In the genomic region with DNA sequence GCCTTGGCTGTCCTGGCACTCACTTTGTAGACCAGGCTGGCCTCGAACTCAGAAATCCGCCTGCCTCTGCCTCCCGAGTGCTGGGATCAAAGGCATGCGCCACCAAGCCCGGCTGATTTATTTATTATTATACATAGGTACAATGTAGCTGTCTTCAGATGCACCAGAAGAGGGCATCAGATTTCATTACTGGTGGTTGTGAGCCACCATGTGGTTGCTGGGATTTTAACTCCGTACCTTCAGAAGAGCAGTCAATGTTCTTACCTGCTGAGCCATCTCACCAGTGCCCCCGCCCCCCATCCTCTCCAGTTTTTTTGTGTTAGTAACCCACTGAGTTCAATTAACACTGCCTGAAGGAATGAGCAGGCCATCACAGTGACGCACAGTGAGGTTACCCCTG, we compare ENCODE assay signal across 7 mouse cellular contexts. TPM values are rescaled to one million over a fixed set of nuclear protein-coding genes. Genes with fewer than 3 reads are reported as not detected.
DNase-seq lines count a peak whose midpoint lies in the region; ATAC-seq and TF ChIP-seq lines count a peak whose summit lies in the region.
"Not testable (repeated sequence)": the region's sequence is repeated elsewhere in the genome, so short reads cannot be mapped to it uniquely, and the experiment has no call there.

No protein-coding gene starts in this region.

- H3K4me1 ChIP-seq in MEL (ENCODE audit: control insufficient read depth in 1 of 2, insufficient read depth in 2 of 2, low read length in 2 of 2); intestine, postnatal 0 days (replicated peaks; ENCODE audit: control insufficient read depth, insufficient read depth, low read length): not testable (repeated sequence)

- not testable (repeated sequence) for H3K36me3 ChIP-seq in MEL (ENCODE audit: control insufficient read depth in 1 of 2, insufficient read depth in 2 of 2, low read length in 2 of 2); intestine, postnatal 0 days (ENCODE audit: control insufficient read depth, insufficient read depth)

- ATAC-seq in intestine, postnatal 0 days, result not testable (repeated sequence)

- not testable (repeated sequence) for H3K27me3 ChIP-seq in MEL (ENCODE audit: control insufficient read depth in 1 of 2, insufficient read depth in 2 of 2, low read length in 2 of 2); intestine, postnatal 0 days (replicated peaks; ENCODE audit: control insufficient read depth, insufficient read depth, low read length)

- not testable (repeated sequence) for H3K9me3 ChIP-seq in MEL (replicated peaks; ENCODE audit: insufficient read depth, low read length); intestine, postnatal 0 days (ENCODE audit: control insufficient read depth)

- TF ChIP-seq RAD21 in MEL (IDR thresholded peaks at IDR 0.05; ENCODE audit: low read depth, low read length), result peak; percentile 10

- H3K79me2 ChIP-seq in MEL (ENCODE audit: control insufficient read depth, insufficient read depth, low read length, poor library complexity), result not testable (repeated sequence)

- H3K27ac ChIP-seq in MEL (ENCODE audit: control insufficient read depth, low read depth, low read length); gastrocnemius, adult 2 months; intestine, postnatal 0 days (ENCODE audit: low read depth, low read length); left cerebral cortex, adult 2 months: not testable (repeated sequence)

- H3K4me3 ChIP-seq in MEL (ENCODE audit: control insufficient read depth in 1 of 2, insufficient read depth in 1 of 2, low read depth in 2 of 2, low read length in 2 of 2); gastrocnemius, adult 2 months; intestine, postnatal 0 days (ENCODE audit: low read depth, low read length); left cerebral cortex, adult 2 months: not testable (repeated sequence)

- not testable (repeated sequence) for H3K9ac ChIP-seq in MEL (ENCODE audit: control insufficient read depth, low read depth, low read length, poor library complexity, severe bottlenecking); intestine, postnatal 0 days (ENCODE audit: low read depth, low read length)

- not testable (repeated sequence) for TF ChIP-seq POLR2A in MEL (IDR thresholded peaks at IDR 0.05; ENCODE audit: control insufficient read depth in 1 of 2, insufficient read depth in 1 of 2, low read depth in 1 of 2, low read length in 2 of 2, poor library complexity in 1 of 2)

- DNase-seq in CD4-positive helper T cell, adult 2 months (ENCODE audit: low read depth, low spot score), result peak; percentile 28
- DNase-seq in MEL (ENCODE audit: low read depth, low spot score), result peak; percentile 31
- DNase-seq in cerebellum, adult 11-12 months, result peak; percentile 36
- not testable (repeated sequence) for DNase-seq in gastrocnemius, adult 2 months; left cerebral cortex, adult 2 months (ENCODE audit: extremely low spot score in 1 of 2, low spot score in 2 of 2)
- peak; percentile 22 for DNase-seq in lung, postnatal 36 days

- not testable (repeated sequence) for H3K4me2 ChIP-seq in intestine, postnatal 0 days (replicated peaks; ENCODE audit: low read depth)

- WGBS in intestine, postnatal 0 days, result 82% methylated on average over 8 of the region's 8 CpGs

- TF ChIP-seq CTCF in MEL (IDR thresholded peaks at IDR 0.05 in 2 of 3, conservative IDR thresholded peaks at IDR 0.05 in 1 of 3; ENCODE audit: control insufficient read depth in 1 of 3, insufficient read depth in 1 of 3, low read depth in 2 of 3, low read length in 3 of 3, poor library complexity in 1 of 3, severe bottlenecking in 1 of 3), result peak in 1 of 3 experiments; percentile 50; a peak in 2 of 6 replicates
- TF ChIP-seq CTCF in gastrocnemius, adult 2 months (IDR thresholded peaks at IDR 0.05), result peak; percentile 32
- TF ChIP-seq CTCF in intestine, postnatal 0 days (IDR thresholded peaks at IDR 0.05; ENCODE audit: low read depth), result peak; percentile 62
- TF ChIP-seq CTCF in left cerebral cortex, adult 2 months (IDR thresholded peaks at IDR 0.05), result peak; percentile 31

- not testable (repeated sequence) for TF ChIP-seq EP300 in MEL (IDR thresholded peaks at IDR 0.05; ENCODE audit: low read depth in 1 of 2, low read length in 2 of 2)

- intact Hi-C loops in gastrocnemius, adult 2 months (cut with DNase I), result loop anchor here (5.0 kb wide), 1 partner anchor 79 kb away; a partner anchor contains a TSS
- intact Hi-C loops in left cerebral cortex, adult 2 months (cut with DNase I), result not testable (repeated sequence)

TF ChIP-seq in MEL, 35 proteins besides CTCF, POLR2A, EP300 and RAD21:
- 0 out of 2 replicates have a peak, but pooled peaks have one; percentile 33 for TF ChIP-seq MYC (IDR thresholded peaks at IDR 0.05; ENCODE audit: low read depth, low read length)

RNA-seq across cellular contexts. Expression of a gene that starts 2.0 kb away (rescaled TPM):
- total RNA-seq in MEL (2012; rRNA removed), result 23.5 and 25.0 TPM in 2 replicates
- 10 to 100 TPM in 1 of 2 experiments, not detected in 1; 59.9 TPM for polyA plus RNA-seq in MEL (2012; ENCODE audit: insufficient read depth in 1 of 2, insufficient read length in 2 of 2, low read depth in 1 of 2, low replicate concordance in 2 of 2, missing spikeins in 1 of 2)
- total RNA-seq in gastrocnemius, adult 2 months (2021), result 100 to 1,000 TPM; 130 to 160 TPM
- 154 and 158 TPM in 2 replicates for polyA plus RNA-seq in intestine, postnatal 0 days (2015; fragmentation: Nextera tagmentation; extraction: Ambion mirVana)
- 100 to 1,000 TPM; 304 to 316 TPM for total RNA-seq in left cerebral cortex, adult 2 months (2021)

RNA-seq across cellular contexts. Expression of a gene that starts 8.4 kb away (rescaled TPM):
- total RNA-seq in MEL (2012; rRNA removed), result 27.8 and 31.4 TPM in 2 replicates
- 10 to 100 TPM in 1 of 2 experiments, not detected in 1; 39.3 TPM for polyA plus RNA-seq in MEL (2012; ENCODE audit: insufficient read depth in 1 of 2, insufficient read length in 2 of 2, low read depth in 1 of 2, low replicate concordance in 2 of 2, missing spikeins in 1 of 2)
- total RNA-seq in gastrocnemius, adult 2 months (2021), result 10 to 100 TPM; 11.1 to 16.8 TPM
- polyA plus RNA-seq in intestine, postnatal 0 days (2015; fragmentation: Nextera tagmentation; extraction: Ambion mirVana), result 43.9 and 45.9 TPM in 2 replicates
- 10 to 100 TPM; 48.4 to 53.1 TPM for total RNA-seq in left cerebral cortex, adult 2 months (2021)

RNA-seq across cellular contexts. Expression of a gene that starts 23.1 kb away (rescaled TPM):
- total RNA-seq in MEL (2012; rRNA removed), result 54.0 and 59.8 TPM in 2 replicates
- polyA plus RNA-seq in MEL (2012; ENCODE audit: insufficient read depth in 1 of 2, insufficient read length in 2 of 2, low read depth in 1 of 2, low replicate concordance in 2 of 2, missing spikeins in 1 of 2), result 100 to 1,000 TPM in 1 of 2 experiments, not detected in 1; 131 TPM
- 100 to 1,000 TPM; 148 to 150 TPM for total RNA-seq in gastrocnemius, adult 2 months (2021)
- polyA plus RNA-seq in intestine, postnatal 0 days (2015; fragmentation: Nextera tagmentation; extraction: Ambion mirVana), result 289 and 298 TPM in 2 replicates
- 100 to 1,000 TPM; 134 to 144 TPM for total RNA-seq in left cerebral cortex, adult 2 months (2021)

RNA-seq across cellular contexts. Expression of a gene that starts 23.3 kb away (rescaled TPM):
- total RNA-seq in MEL (2012; rRNA removed), result 126 and 131 TPM in 2 replicates
- 100 to 1,000 TPM in 1 of 2 experiments, not detected in 1; 172 TPM for polyA plus RNA-seq in MEL (2012; ENCODE audit: insufficient read depth in 1 of 2, insufficient read length in 2 of 2, low read depth in 1 of 2, low replicate concordance in 2 of 2, missing spikeins in 1 of 2)
- total RNA-seq in gastrocnemius, adult 2 months (2021), result 10 to 100 TPM; 16.2 to 20.5 TPM
- polyA plus RNA-seq in intestine, postnatal 0 days (2015; fragmentation: Nextera tagmentation; extraction: Ambion mirVana), result 25.3 and 25.7 TPM in 2 replicates
- 10 to 100 TPM; 24.1 to 26.8 TPM for total RNA-seq in left cerebral cortex, adult 2 months (2021)

RNA-seq across cellular contexts. Expression of a gene that starts 38.3 kb away (rescaled TPM):
- total RNA-seq in MEL (2012; rRNA removed), result 3.8 and 5.1 TPM in 2 replicates
- 10 to 100 TPM in 1 of 2 experiments, not detected in 1; 10.9 TPM for polyA plus RNA-seq in MEL (2012; ENCODE audit: insufficient read depth in 1 of 2, insufficient read length in 2 of 2, low read depth in 1 of 2, low replicate concordance in 2 of 2, missing spikeins in 1 of 2)
- total RNA-seq in gastrocnemius, adult 2 months (2021), result 1 to 10 TPM; 2.0 to 3.2 TPM
- polyA plus RNA-seq in intestine, postnatal 0 days (2015; fragmentation: Nextera tagmentation; extraction: Ambion mirVana), result 9.3 and 11.3 TPM in 2 replicates
- total RNA-seq in left cerebral cortex, adult 2 months (2021), result 10 to 100 TPM; 24.1 to 25.6 TPM
